Mouse (Mus musculus) embryonic facial prominence, embryonic 12.5 days (tissue): ENCODE results near the gene Trim80. TPM values are rescaled to one million over a fixed set of nuclear protein-coding genes. Genes with fewer than 3 reads are reported as not detected.
A peak's percentile ranks its signal among the peaks of the same experiment; 100 is the strongest.

Source experiments
- ATAC-seq: fragments of 200-750 bp; cut with Nextera tagmentation; 2 replicates; pipeline ENCODE4 v1.8.0; 2017; ENCODE audit not compliant: insufficient number of reproducible peaks, insufficient read depth, low FRiP score, low TSS enrichment
- H3K27ac ChIP-seq: fragments of 300-500 bp; sonication (generic); 2 replicates; pipeline ENCODE4 v1.5.1; 2016; ENCODE audit warnings: mild to moderate bottlenecking
- H3K27me3 ChIP-seq: fragments of 300-500 bp; sonication (generic); 2 replicates; pipeline ENCODE4 v1.6.1; 2016; ENCODE audit warnings: mild to moderate bottlenecking, moderate library complexity
- H3K36me3 ChIP-seq: fragments of 300-500 bp; sonication (generic); 2 replicates; pipeline ENCODE4 v1.6.1; 2016; ENCODE audit warnings: mild to moderate bottlenecking
- H3K4me1 ChIP-seq: fragments of 300-500 bp; sonication (generic); 2 replicates; pipeline ENCODE4 v1.6.1; 2016
- H3K4me2 ChIP-seq: fragments of 300-500 bp; sonication (generic); replicated peaks from 2 replicates; pipeline ENCODE4 v1.6.1; 2016; ENCODE audit warnings: mild to moderate bottlenecking, moderate library complexity
- H3K4me3 ChIP-seq: fragments of 300-500 bp; sonication (generic); 2 replicates; pipeline ENCODE4 v1.5.1; 2016; ENCODE audit warnings: mild to moderate bottlenecking
- H3K9ac ChIP-seq: fragments of 300-500 bp; sonication (generic); 2 replicates; pipeline ENCODE4 v1.6.1; 2016; ENCODE audit warnings: mild to moderate bottlenecking, moderate library complexity
- H3K9me3 ChIP-seq: fragments of 300-500 bp; sonication (generic); 2 replicates; pipeline ENCODE4 v1.6.1; 2016; ENCODE audit warnings: mild to moderate bottlenecking, moderate library complexity
- WGBS: fragments of 180-500 bp; shearing (Covaris S2); methylation state at CpG from one replicate; pipeline ENCODE4 v1.1.7; 2016; 5-methylcytosine and 5-hydroxymethylcytosine counted together
- polyA plus RNA-seq: library from polyadenylated mRNA; unstranded; fragments of >200 nt; fragmentation: Nextera tagmentation; extraction: Ambion mirVana; gene quantifications from 2 replicates; pipeline ENCODE4 v1.2.1, GENCODE M21; 2016

Gene Trim80
- polyA plus RNA-seq, 1 experiment from 2014 or later, result not detected

GRCm38 (mm10) chr11:115409556-115409955, 30.8 kb upstream of the Trim80 start:
- Histone ChIP-seq H3K27me3 (no peaks in the 10 kb centered on the region), H3K27ac (peak overlapping the region; percentile 37; the same call in 1 of the 2 replicates), H3K9ac (no peak overlapping the region), H3K4me2 (no peak overlapping the region), H3K9me3 (no peaks in the 10 kb centered on the region), H3K36me3 (peaks cover 46% of the 10 kb centered on the region), H3K4me1 (peaks cover 24% of the 10 kb centered on the region), H3K4me3 (no peak overlapping the region)
- ATAC-seq, result no peak
- 58% methylated on average over 7 of the region's 7 CpGs for WGBS

DNA sequence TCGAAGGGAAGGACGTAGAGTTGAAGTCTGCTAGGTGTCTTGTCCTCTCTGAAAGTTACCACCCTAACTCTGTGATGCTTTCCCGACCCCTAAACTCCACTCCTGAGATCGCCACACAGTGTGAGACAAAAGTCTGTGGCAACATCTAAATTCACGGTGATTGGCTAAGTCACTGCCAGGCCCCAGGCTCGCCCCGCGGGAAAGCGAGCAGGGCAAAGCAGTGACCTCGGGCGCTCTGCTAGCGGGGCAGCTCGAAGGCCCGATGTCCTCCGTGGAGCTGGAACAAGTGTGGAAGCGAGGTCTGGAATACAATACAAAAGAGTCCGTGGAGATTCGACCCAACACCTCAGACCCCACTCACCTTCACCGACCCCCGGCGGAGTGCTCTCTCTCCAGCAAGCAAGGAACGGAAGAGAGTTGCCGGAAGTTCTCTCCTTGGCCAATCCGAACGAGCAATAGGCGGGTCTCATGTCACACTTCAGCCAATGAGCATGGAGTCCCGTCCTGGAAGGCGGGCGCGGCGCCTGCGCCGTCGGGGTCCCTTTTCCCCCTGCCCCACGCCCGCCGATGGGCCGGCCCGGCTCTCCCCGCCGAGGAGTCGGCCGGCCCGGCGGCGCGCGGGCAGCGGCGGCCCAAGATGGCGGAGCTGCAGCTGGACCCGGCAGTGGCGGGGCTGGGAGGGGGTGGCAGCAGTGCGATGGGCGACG, 20.7 kb upstream of the Trim80 start, which contains the start of the genes Atp5h and Kctd2:
Gene Atp5h, minus strand, starts transcription at position 432 of the 707 bp plus-strand sequence.
Gene Kctd2, plus strand, starts transcription at position 598 of the 707 bp plus-strand sequence.
- ATAC-seq, result peak; percentile 94
- Histone ChIP-seq H3K4me3 (peak within 1 kb of the TSS; percentile 92), H3K27ac (peak within 1 kb of the TSS; percentile 90), H3K27me3 (no peaks in the 10 kb centered on the region), H3K9ac (peak within 1 kb of the TSS; percentile 98), H3K4me1 (peaks cover 29% of the 10 kb centered on the region), H3K36me3 (peaks cover 41% of the 10 kb centered on the region), H3K9me3 (no peaks in the 10 kb centered on the region), H3K4me2 (peak within 1 kb of the TSS; percentile 93)
- under 1% methylated on average over 56 of the region's 56 CpGs for WGBS

- H3K4me1 ChIP-seq, result peaks cover 29% of the 10 kb centered on the region
- H3K27me3 ChIP-seq, result no peaks in the 10 kb centered on the region
- WGBS, result 4% methylated on average over 31 of the region's 45 CpGs
- peak overlapping the region; percentile 93 for H3K4me2 ChIP-seq
- peak overlapping the region; percentile 92 for H3K4me3 ChIP-seq
- H3K27ac ChIP-seq, result peak overlapping the region; percentile 90
- H3K9ac ChIP-seq, result peak overlapping the region; percentile 98
- peaks cover 39% of the 10 kb centered on the region for H3K36me3 ChIP-seq
- ATAC-seq, result peak; percentile 49
- H3K9me3 ChIP-seq, result no peaks in the 10 kb centered on the region
Measured at GRCm38 (mm10) chr11:115420336-115421190, 19.8 kb upstream of the Trim80 start.

DNA sequence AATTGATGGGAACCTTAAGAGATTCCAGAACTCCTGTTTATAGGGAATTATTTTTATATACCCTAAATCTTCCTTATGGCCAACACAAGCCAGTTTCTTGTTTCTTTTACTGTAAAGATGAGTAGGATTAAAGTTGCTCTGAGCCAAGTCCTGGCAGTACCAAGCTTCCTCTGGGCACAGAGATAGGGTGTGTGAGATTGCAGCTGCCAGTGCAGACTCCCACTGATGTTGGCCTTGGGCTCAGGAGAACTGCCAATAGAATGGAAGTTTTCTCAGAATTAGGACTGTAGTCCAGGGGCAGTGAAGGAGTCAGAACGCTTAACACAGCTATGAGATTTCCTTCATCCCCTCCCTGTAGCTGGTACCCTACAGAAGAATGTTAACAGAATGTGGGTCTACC, 19.0 kb upstream of the Trim80 start:
- Histone ChIP-seq H3K27me3 (no peaks in the 10 kb centered on the region), H3K27ac (no peak overlapping the region), H3K4me2 (peak overlapping the region; percentile 93), H3K9ac (peak overlapping the region; percentile 98), H3K9me3 (no peaks in the 10 kb centered on the region), H3K4me3 (peak overlapping the region; percentile 92), H3K4me1 (peaks cover 29% of the 10 kb centered on the region), H3K36me3 (peaks cover 36% of the 10 kb centered on the region)
- WGBS, result 57% methylated on average over 1 of the region's 1 CpGs
- ATAC-seq, result no peak

- 88% methylated on average over 16 of the region's 16 CpGs for WGBS
- Histone ChIP-seq H3K27ac (no peak overlapping the region), H3K9me3 (no peaks in the 10 kb centered on the region), H3K27me3 (no peaks in the 10 kb centered on the region), H3K4me2 (0 out of 2 replicates have a peak overlapping the region, but pooled peaks have one; percentile 13), H3K4me3 (no peak overlapping the region), H3K4me1 (peaks cover 29% of the 10 kb centered on the region), H3K36me3 (peaks cover 36% of the 10 kb centered on the region), H3K9ac (no peak overlapping the region)
- no peak for ATAC-seq
Measured at GRCm38 (mm10) chr11:115421972-115422371, 18.4 kb upstream of the Trim80 start.

GRCm38 (mm10) chr11:115423091-115423490, 17.3 kb upstream of the Trim80 start:
- Histone ChIP-seq H3K27me3 (no peaks in the 10 kb centered on the region), H3K36me3 (peaks cover 28% of the 10 kb centered on the region), H3K27ac (no peak overlapping the region), H3K9ac (no peak overlapping the region), H3K4me1 (peaks cover 33% of the 10 kb centered on the region), H3K4me3 (no peak overlapping the region), H3K4me2 (no peak overlapping the region), H3K9me3 (no peaks in the 10 kb centered on the region)
- no peak for ATAC-seq
- 80% methylated on average over 3 of the region's 3 CpGs for WGBS

GRCm38 (mm10) chr11:115424666-115425065, 15.7 kb upstream of the Trim80 start:
- no peak for ATAC-seq
- Histone ChIP-seq H3K27me3 (no peaks in the 10 kb centered on the region), H3K36me3 (peaks cover 42% of the 10 kb centered on the region), H3K4me2 (no peak overlapping the region), H3K4me1 (peaks cover 22% of the 10 kb centered on the region), H3K27ac (no peak overlapping the region), H3K9me3 (no peaks in the 10 kb centered on the region), H3K4me3 (no peak overlapping the region), H3K9ac (no peak overlapping the region)
- 86% methylated on average over 7 of the region's 7 CpGs for WGBS

GRCm38 (mm10) chr11:115425671-115426070, 14.7 kb upstream of the Trim80 start:
- 93% methylated on average over 6 of the region's 6 CpGs for WGBS
- no peaks in the 10 kb centered on the region for H3K27me3 ChIP-seq
- no peak for ATAC-seq
- H3K36me3 ChIP-seq, result peaks cover 52% of the 10 kb centered on the region
- no peak overlapping the region for H3K4me2 ChIP-seq
- H3K4me1 ChIP-seq, result peaks cover 22% of the 10 kb centered on the region
- no peak overlapping the region for H3K4me3 ChIP-seq
- H3K9ac ChIP-seq, result no peak overlapping the region
- H3K27ac ChIP-seq, result no peak overlapping the region
- H3K9me3 ChIP-seq, result no peaks in the 10 kb centered on the region

DNA sequence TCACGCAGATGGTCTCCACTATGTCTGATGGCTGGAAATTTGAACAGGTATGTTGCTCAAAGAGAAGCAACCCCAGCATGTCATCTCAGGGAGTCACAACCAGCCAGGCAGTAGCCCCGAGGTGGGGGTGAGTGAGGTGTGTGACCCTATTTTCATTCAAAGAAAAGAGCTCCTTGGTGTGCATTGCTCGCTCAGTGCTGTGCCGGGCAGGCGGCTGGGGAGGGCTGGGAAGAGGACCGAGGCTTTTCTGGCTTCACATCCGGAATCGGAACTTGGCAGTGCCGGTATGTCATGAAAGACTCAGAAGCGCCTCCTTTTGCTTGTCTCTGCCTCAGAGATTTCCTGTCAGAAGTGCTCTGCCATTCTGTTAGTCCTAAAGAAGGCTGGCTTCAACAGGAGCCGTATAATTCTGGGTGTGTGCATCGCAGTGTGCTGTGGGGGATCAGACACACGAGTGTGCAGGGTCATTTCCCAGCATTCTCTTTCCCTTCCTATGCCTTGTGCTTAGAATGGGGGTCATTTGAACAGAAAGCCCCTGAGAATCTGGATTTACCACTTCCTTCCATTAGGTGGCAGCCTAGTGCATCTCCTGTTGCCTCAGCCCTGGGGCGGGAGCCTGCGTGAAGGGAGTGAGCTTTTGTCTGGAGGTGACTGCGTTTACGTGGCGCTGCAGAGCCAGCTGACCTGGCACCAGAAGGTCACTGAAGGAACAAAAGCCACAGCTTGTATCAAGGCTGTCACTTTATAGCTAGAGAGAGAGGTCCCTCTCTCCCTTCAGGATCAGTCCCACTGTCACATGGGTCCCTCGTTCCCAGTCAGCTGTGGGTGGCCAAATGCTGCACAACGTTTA, 12.6 kb upstream of the Trim80 start:
- ATAC-seq, result no peak
- Histone ChIP-seq H3K4me2 (peak overlapping the region; percentile 25), H3K9me3 (no peaks in the 10 kb centered on the region), H3K4me3 (no peak overlapping the region), H3K27me3 (no peaks in the 10 kb centered on the region), H3K4me1 (peaks cover 5% of the 10 kb centered on the region; the same call in 1 of the 2 replicates), H3K9ac (no peak overlapping the region), H3K27ac (no peak overlapping the region), H3K36me3 (peaks cover 68% of the 10 kb centered on the region)
- WGBS, result 30% methylated on average over 20 of the region's 20 CpGs

GRCm38 (mm10) chr11:115429307-115429706, 11.0 kb upstream of the Trim80 start:
- no peaks in the 10 kb centered on the region for H3K27me3 ChIP-seq
- peaks cover 70% of the 10 kb centered on the region for H3K36me3 ChIP-seq
- H3K4me1 ChIP-seq, result peaks cover 5% of the 10 kb centered on the region; the same call in 1 of the 2 replicates
- no peak overlapping the region for H3K4me3 ChIP-seq
- no peak for ATAC-seq
- 77% methylated on average over 7 of the region's 7 CpGs for WGBS
- no peak overlapping the region for H3K27ac ChIP-seq
- H3K9ac ChIP-seq, result no peak overlapping the region
- no peaks in the 10 kb centered on the region for H3K9me3 ChIP-seq
- no peak overlapping the region for H3K4me2 ChIP-seq

GRCm38 (mm10) chr11:115430561-115430960, 9.8 kb upstream of the Trim80 start:
- H3K9ac ChIP-seq, result no peak overlapping the region
- WGBS, result 91% methylated on average over 6 of the region's 6 CpGs
- ATAC-seq, result no peak
- H3K36me3 ChIP-seq, result peaks cover 60% of the 10 kb centered on the region
- H3K27ac ChIP-seq, result no peak overlapping the region
- H3K27me3 ChIP-seq, result no peaks in the 10 kb centered on the region
- H3K9me3 ChIP-seq, result no peaks in the 10 kb centered on the region
- H3K4me1 ChIP-seq, result peaks cover 9% of the 10 kb centered on the region
- no peak overlapping the region for H3K4me2 ChIP-seq
- no peak overlapping the region for H3K4me3 ChIP-seq
